Mouse (Mus musculus): ENCODE data around the gene Cdr2l.

DNA sequence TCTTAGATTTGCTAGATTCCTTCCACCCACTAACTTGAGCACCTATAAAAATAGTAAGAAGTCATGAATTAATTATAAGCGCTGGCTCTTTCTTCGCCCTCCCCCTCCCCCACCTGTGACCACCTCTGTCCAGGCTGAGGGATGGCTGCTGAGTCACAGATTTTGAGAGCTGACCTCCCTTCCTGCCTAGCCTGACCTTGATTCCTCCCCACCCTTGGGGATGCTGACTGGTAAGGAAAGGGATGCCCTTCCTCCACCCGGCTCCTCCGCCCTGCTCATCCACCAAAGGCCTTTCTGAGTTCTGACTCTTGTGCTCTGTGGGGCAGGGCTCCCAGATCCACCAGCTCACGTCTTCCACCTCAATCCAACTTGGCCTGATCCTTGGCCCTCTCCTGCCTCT is 2.9 kb downstream of the Cdr2l start:
- TF ChIP-seq GATA1 (IDR thresholded peaks at IDR 0.05; ENCODE audit: low read length) (no peak), TAL1 (IDR thresholded peaks at IDR 0.05; ENCODE audit: low read length) (no peak)
